Mouse (Mus musculus) frontal cortex, postnatal 10 days (tissue): ENCODE data around the gene Nxpe2.

Experiments
- DNase-seq, 2 experiments: peaks; one replicate each; pipeline ENCODE4 v3.0.0; 2022; ENCODE audit warnings: low spot score in 2 of 2, mixed read lengths in 1 of 2

The Nxpe2 gene

DNA sequence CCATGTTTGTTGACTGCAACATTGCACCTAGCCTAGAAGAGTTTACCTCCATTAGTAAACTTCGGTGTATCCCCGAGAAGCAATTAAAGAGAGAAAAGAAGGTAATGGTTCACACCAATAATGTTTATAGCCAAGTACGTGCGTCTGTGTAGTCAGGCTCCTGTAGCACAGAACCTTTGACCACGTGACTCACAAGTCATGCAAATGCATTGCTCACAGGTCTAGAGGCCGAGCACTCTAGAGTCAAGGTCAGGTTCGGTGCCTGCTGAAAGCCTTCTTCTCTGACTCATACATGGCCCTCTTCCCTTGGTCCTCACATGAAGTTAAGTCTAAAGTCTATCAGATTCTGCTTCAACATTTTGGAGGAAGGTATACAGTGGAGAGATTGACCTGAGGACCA is 54.3 kb downstream of the Nxpe2 start:
- no peak for DNase-seq

DNA sequence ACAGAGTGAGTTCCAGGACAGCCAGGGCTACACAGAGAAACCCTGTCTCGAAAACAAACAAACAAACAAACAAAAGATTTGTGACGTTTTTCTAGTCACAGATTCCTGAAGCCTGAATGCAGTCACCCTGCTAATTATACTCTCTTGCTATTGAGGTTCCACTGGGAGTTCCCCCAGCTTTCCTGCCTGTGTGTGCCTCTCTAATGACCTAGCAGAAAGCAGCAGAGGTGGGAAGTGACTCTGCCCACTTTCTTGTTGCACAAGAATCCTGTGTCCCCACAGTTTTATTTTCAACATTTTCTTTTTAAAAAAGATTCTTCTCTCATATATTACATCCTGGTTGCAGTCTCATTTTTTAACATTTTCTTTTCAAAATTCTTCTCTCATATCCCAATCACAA is 58.5 kb downstream of the Nxpe2 start:
- DNase-seq = no peak

DNA sequence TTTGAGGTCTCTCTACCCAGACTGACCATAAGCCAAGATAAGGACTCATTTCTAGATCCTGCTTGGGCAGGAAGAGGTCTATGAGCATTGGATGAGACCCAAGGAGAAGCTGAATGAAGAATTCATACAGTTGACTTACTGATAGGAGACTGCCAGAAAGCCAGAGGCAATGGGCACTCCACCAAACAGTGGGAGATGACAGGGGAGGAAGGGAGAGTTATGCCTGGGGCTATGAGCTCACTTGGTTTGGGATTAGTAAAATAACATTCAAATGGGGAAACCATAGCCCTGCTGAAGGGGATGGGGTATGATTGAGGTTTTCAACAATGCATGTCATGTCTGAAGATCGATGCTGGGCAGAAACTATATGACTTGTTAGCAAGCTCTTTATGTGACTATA is 63.0 kb downstream of the Nxpe2 start:
- no peak for DNase-seq

DNA sequence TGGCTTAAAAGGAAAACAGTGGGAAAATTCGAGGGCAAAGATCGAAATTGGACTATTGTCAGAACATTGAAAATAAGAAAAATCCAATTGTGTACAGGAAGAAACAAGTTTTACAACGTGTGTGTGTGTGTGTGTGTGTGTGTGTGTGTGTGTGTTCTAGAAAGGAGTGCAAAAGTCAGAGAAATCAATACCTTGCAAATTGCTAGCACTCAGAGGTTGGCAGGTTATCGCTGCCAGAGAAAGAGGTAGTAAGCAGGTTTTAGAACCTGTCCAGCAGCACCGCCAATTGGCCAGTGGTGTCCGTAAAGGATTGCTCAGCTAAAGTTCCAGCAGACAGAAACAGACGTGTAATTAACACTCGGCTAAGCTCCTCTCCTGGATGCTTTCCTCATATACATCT is 69.0 kb downstream of the Nxpe2 start:
- DNase-seq = no peak

DNA sequence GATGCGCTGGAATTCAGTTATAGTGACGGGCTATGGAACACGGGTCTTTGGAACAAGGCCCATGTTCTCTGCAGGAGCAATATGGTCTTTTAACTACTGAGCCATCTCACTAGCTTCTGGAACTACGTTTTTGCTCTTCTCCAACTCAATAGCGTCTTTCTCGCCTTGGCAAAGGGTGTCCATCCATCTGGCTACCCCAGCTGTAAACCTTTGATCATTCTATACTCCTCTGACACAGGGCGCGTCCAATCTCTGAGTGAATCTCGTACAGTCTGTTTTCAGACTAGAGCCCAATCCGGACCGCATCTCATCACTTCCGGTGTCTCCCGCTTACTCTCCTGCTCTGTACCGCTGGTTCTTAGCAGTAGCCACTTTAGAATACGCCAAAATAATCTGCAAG is 76.4 kb downstream of the Nxpe2 start:
- DNase-seq = no peak
